Mouse (Mus musculus) liver, embryonic 14.5 days (tissue): Measurements from ENCODE around the gene Slc22a16. TPM values are rescaled to one million over a fixed set of nuclear protein-coding genes. Genes with fewer than 3 reads are reported as not detected.

ENCODE experiments used
- ATAC-seq: fragments of 200-750 bp; cut with Nextera tagmentation; 2 replicates; pipeline ENCODE4 v1.8.0; 2017; ENCODE audit warnings: moderate number of reproducible peaks, mild to moderate bottlenecking, moderate library complexity; ENCODE audit not compliant: insufficient read depth
- DNase-seq, 3 experiments: peaks; one replicate each; pipeline ENCODE4 v3.0.0-alpha.2; 2012 to 2013; ENCODE audit warnings: low read depth in 3 of 3, low spot score in 3 of 3
- H3K27ac ChIP-seq: fragments of 300-500 bp; sonication (generic); 2 replicates; pipeline ENCODE4 v1.5.1; 2014; ENCODE audit warnings: moderate library complexity, mild to moderate bottlenecking, control low read depth, inconsistent platforms
- H3K27me3 ChIP-seq: fragments of 300-500 bp; sonication (generic); 2 replicates; pipeline ENCODE4 v1.6.1; 2014; ENCODE audit warnings: mild to moderate bottlenecking, low read length, moderate library complexity; ENCODE audit not compliant: control insufficient read depth, insufficient read depth
- H3K36me3 ChIP-seq: fragments of 300-500 bp; sonication (generic); replicated peaks from 2 replicates; pipeline ENCODE4 v1.6.1; 2014; ENCODE audit warnings: low read depth; ENCODE audit not compliant: control insufficient read depth, insufficient read depth
- H3K4me1 ChIP-seq, 2 experiments: fragments of 200-500 bp in 1 of 2; fragments of 300-500 bp in 1 of 2; sonication (generic) in 1 of 2; replicated peaks; 2 replicates each; pipeline ENCODE4 v1.6.1; 2012 to 2014; ENCODE audit warnings: antibody characterized with exemption in 1 of 2, inconsistent platforms in 1 of 2, low read length in 1 of 2; ENCODE audit not compliant: control insufficient read depth in 2 of 2, insufficient read depth in 2 of 2
- H3K4me2 ChIP-seq: fragments of 300-500 bp; sonication (generic); 2 replicates; pipeline ENCODE4 v1.6.1; 2014; ENCODE audit warnings: low read depth, mild to moderate bottlenecking, control low read depth, moderate library complexity
- H3K4me3 ChIP-seq, 2 experiments: fragments of 200-500 bp in 1 of 2; fragments of 300-500 bp in 1 of 2; sonication (generic) in 1 of 2; 2 replicates each; pipeline ENCODE4 v1.5.1; 2012 to 2014; ENCODE audit warnings: low read depth in 2 of 2, low read length in 2 of 2, mild to moderate bottlenecking in 2 of 2, control low read depth in 1 of 2, inconsistent platforms in 1 of 2, moderate library complexity in 1 of 2; ENCODE audit not compliant: insufficient read depth in 1 of 2
- H3K9ac ChIP-seq: fragments of 300-500 bp; sonication (generic); replicated peaks from 2 replicates; pipeline ENCODE4 v1.6.1; 2014; ENCODE audit warnings: mild to moderate bottlenecking, control low read depth, moderate library complexity
- H3K9me3 ChIP-seq: fragments of 300-500 bp; sonication (generic); 2 replicates; pipeline ENCODE4 v1.6.1; 2016; ENCODE audit warnings: low read length, mixed read lengths; ENCODE audit not compliant: control insufficient read depth
- CTCF ChIP-seq: IDR thresholded peaks from 2 replicates; pipeline ENCODE4 v1.5.1; 2016; ENCODE audit warnings: antibody characterized with exemption, low read depth, control low read depth
- EP300 ChIP-seq: IDR thresholded peaks from 2 replicates; pipeline ENCODE4 v1.6.1; 2016; ENCODE audit warnings: antibody characterized with exemption, low read depth
- WGBS: fragments of 180-500 bp; shearing (Covaris S2); extraction: QIAGEN DNeasy Blood & Tissue Kit; methylation state at CpG from one replicate; pipeline ENCODE4 v1.1.7; 2014; ENCODE audit not compliant: insufficient replicate concordance; 5-methylcytosine and 5-hydroxymethylcytosine counted together
- polyA plus RNA-seq, 2 experiments: library from polyadenylated mRNA; depleted of rRNA in 1 of 2; stranded (reverse) in 1 of 2; unstranded in 1 of 2; fragments of >200 nt; fragmentation: Nextera tagmentation in 1 of 2; extraction: Ambion mirVana in 1 of 2; gene quantifications; 2 replicates each; pipeline versions ENCODE4 v1.2.1 to v1.2.3; 2012 to 2014

The Slc22a16 gene
- polyA plus RNA-seq, 2 experiments, result not detected

GRCm38 (mm10) chr10:40597177-40597576 lies 27.0 kb downstream of the Slc22a16 start:
- H3K27ac ChIP-seq, result no peak overlapping the region
- TF ChIP-seq CTCF (no peak), EP300 (no peak)
- H3K36me3 ChIP-seq, result no peaks in the 10 kb centered on the region
- H3K27me3 ChIP-seq, result no peaks in the 10 kb centered on the region
- H3K9me3 ChIP-seq, result no peaks in the 10 kb centered on the region
- H3K4me1 ChIP-seq, result no peaks in the 10 kb centered on the region
- 66% methylated on average over 3 of the region's 3 CpGs for WGBS
- no peak overlapping the region for H3K4me3 ChIP-seq
- DNase-seq (no peak), ATAC-seq (no peak)
- H3K4me2 ChIP-seq, result no peak overlapping the region
- no peak overlapping the region for H3K9ac ChIP-seq

GRCm38 (mm10) chr10:40604706-40605394 lies 34.7 kb downstream of the Slc22a16 start:
- H3K27me3 ChIP-seq, result no peaks in the 10 kb centered on the region
- 45% methylated on average over 6 of the region's 6 CpGs for WGBS
- no peak overlapping the region for H3K4me3 ChIP-seq
- no peak for DNase-seq
- H3K4me1 ChIP-seq, result no peaks in the 10 kb centered on the region
- TF ChIP-seq EP300 (no peak), CTCF (peak; percentile 10; the same call in 1 of the 2 replicates)
- no peak for ATAC-seq
- H3K9ac ChIP-seq, result no peak overlapping the region
- H3K27ac ChIP-seq, result no peak overlapping the region
- no peak overlapping the region for H3K4me2 ChIP-seq
- H3K9me3 ChIP-seq, result no peaks in the 10 kb centered on the region
- no peaks in the 10 kb centered on the region for H3K36me3 ChIP-seq

GRCm38 (mm10) chr10:40617973-40618372 lies 47.8 kb downstream of the Slc22a16 start:
- Histone ChIP-seq H3K4me3 (no peak overlapping the region), H3K27me3 (no peaks in the 10 kb centered on the region), H3K4me1 (no peaks in the 10 kb centered on the region), H3K4me2 (no peak overlapping the region), H3K36me3 (no peaks in the 10 kb centered on the region), H3K9ac (no peak overlapping the region), H3K27ac (no peak overlapping the region), H3K9me3 (no peaks in the 10 kb centered on the region)
- ATAC-seq (no peak), DNase-seq (no peak)
- no peak for TF ChIP-seq EP300
- no peak for TF ChIP-seq CTCF

- ATAC-seq (no peak), DNase-seq (no peak)
- no peaks in the 10 kb centered on the region for H3K27me3 ChIP-seq
- no peaks in the 10 kb centered on the region for H3K9me3 ChIP-seq
- WGBS, result 67% methylated on average over 1 of the region's 1 CpGs
- H3K4me3 ChIP-seq, result no peak overlapping the region
- H3K9ac ChIP-seq, result no peak overlapping the region
- H3K36me3 ChIP-seq, result no peaks in the 10 kb centered on the region
- H3K27ac ChIP-seq, result no peak overlapping the region
- no peaks in the 10 kb centered on the region for H3K4me1 ChIP-seq
- H3K4me2 ChIP-seq, result no peak overlapping the region
- TF ChIP-seq CTCF, result no peak
Observed at GRCm38 (mm10) chr10:40619760-40620159, 49.6 kb downstream of the Slc22a16 start.

GRCm38 (mm10) chr10:40629140-40629539 lies 59.0 kb downstream of the Slc22a16 start:
- DNase-seq (peak in 2 of 3 experiments; percentile 4 to 11), ATAC-seq (no peak)
- no peak overlapping the region for H3K4me2 ChIP-seq
- TF ChIP-seq EP300 (no peak), CTCF (peak; percentile 84)
- no peaks in the 10 kb centered on the region for H3K4me1 ChIP-seq
- no peaks in the 10 kb centered on the region for H3K36me3 ChIP-seq
- 63% methylated on average over 7 of the region's 7 CpGs for WGBS
- H3K27ac ChIP-seq, result no peak overlapping the region
- H3K27me3 ChIP-seq, result no peaks in the 10 kb centered on the region
- no peaks in the 10 kb centered on the region for H3K9me3 ChIP-seq
- H3K4me3 ChIP-seq, result no peak overlapping the region
- H3K9ac ChIP-seq, result no peak overlapping the region
